Mouse (Mus musculus) adrenal gland, adult 18-20 months (tissue): ENCODE measurements at regions not wholly inside any gene's neighbourhood (a gene's known extent, or its start where the extent isn't known, plus 50 kb on each side); places are given as distances from the start of the nearest gene placed in this dataset.

Experiments
- DNase-seq, 2 experiments: peaks; one replicate each; pipeline ENCODE4 v3.0.0; 2021 to 2022; ENCODE audit warnings: low spot score in 2 of 2

DNA sequence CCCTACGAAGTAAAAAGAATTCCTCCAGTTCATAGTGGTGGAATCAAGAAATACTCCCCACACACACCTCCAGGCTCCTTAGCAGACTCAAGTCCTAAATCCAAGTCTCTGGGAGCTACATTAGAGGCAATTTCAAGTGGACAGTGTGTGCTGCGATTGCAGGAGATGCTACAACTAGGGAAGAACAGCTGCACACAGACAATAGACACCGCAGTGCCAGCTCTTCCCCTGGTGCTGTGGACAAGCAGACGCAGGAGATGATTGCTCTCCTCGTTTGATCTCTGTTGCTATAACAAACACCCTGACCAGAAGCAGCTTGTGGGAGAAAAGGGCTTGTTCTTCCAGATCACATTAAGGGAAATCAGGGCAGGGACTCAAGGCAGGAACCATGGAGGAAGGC, 517.1 kb upstream of the Adam5 start:
- DNase-seq: no peak

GRCm38 (mm10) chr8:25340729-25341128, 516.6 kb upstream of the Adam5 start:
- DNase-seq: no peak

DNA sequence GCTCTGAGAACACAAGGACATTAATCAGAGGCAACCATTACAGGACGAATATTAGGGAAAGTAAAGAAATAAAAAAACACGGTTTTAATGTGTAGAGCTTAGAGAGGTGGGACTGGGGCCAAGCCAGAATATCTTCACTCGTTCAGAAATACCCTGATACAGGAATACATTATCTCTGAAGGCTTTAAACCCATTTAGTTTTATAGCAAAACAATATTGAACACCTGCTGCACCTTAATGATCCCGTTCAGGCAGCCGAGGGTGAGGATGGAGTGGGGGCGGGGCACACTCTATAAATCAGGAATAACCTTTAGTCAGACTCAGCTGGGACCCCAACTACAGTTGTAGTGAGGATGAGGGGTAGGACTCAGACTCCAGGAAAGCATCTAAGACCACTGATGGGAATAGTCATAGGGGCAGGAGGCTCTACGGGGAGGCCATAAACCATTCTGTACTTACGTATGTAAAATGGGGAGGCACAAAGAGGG, 508.0 kb upstream of the Adam5 start:
- DNase-seq: no peak

- no peak for DNase-seq
Observed at GRCm38 (mm10) chr8:25331161-25331776, 507.1 kb upstream of the Adam5 start.

DNA sequence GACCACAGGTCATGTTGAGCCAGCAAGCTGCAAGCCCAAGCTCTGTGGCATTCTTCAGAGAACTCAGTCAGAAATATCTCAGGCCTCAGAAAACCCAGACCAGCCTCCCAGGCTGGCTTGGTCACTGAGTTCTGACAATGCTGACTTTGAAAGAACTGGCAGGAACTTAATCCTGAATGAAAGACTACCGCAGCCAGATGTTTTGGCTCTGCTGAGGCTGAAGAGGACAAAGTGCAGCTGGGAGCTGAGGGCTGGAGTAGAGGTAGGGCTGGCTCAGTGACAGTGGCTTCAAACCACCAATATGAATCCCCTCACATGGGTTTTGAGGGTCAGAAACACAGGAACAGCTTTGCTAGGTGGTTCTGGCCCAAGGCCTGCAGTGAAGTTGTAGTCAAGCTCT, 505.6 kb upstream of the Adam5 start:
- DNase-seq: no peak

DNA sequence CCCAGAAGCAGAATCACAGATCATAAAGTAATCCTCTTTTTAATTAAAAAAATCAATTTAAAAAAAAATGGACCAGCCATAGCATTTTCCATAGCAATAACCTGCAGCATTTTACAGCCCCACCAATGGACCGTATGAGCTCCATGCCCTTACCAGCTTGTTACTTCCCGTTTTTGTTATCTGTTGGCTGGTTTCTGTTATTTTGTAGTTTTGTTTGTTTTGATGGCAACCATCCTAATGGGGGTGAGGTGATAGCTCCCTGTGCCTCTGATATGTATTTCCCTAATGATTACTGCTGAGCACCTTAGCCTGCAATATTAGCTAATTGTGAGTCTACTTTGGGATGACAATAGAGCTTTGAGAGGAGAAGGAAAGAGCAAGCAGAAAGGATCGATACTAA, 504.1 kb upstream of the Adam5 start:
- DNase-seq: no peak

GRCm38 (mm10) chr8:25326930-25327329, 502.8 kb upstream of the Adam5 start:
- no peak for DNase-seq

GRCm38 (mm10) chr8:25326257-25326656, 502.1 kb upstream of the Adam5 start:
- DNase-seq: no peak

DNA sequence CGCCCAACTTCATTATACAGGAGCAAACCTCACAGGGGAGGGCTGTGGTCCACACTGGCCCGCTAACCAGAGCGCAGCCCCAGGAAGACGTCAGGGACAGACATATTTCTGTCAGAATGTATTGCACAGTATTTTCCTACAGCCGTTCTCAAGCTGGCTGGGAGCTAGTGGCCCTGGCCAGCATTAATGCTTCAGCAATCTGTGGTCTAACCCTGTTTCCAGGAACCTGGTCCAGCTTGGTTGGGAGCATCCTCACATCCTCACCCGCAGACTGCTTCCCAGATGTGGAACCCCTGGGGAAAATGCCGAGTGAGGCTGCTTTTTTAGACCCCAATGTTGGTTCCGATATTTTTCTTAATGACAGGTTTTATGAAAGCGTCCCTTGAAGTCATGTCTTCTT, 500.6 kb upstream of the Adam5 start:
- DNase-seq: no peak

DNA sequence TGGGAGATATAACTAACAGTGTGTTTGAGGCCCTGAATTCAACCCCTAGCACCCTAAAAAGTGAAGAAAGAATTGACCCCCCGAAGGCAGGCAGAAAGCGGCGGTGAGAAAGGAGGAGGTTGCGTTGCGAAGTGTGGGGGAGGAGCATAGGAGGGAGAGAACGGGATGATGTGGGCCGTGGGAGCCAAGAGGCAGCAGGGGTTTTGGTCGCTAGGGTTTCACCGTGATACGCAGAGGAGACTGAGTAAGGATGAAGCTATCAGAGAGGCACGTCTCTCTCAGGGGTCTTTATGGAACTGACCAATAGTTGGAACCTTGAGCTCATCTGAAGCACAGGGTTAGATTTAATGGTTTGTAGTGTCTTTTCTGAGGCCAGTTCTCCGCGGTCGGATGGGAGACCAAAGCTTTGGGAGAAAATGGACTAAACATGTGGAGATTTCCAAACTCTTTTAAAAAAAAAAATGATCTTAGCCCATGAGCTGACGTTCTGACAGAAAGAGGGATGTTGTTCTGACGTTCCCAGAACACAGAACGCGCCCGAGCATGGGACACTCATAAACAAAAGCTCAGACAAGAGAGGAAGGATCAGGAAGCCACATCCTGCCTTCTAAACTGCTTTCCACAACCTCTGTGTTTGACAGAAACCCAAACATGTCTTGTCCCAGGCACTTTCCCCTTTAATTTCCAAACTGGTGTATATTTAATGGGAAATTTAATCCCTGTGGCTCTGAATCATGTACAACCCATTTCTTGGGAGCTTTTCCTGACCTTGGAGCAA, 499.7 kb upstream of the Adam5 start:
- no peak for DNase-seq

DNA sequence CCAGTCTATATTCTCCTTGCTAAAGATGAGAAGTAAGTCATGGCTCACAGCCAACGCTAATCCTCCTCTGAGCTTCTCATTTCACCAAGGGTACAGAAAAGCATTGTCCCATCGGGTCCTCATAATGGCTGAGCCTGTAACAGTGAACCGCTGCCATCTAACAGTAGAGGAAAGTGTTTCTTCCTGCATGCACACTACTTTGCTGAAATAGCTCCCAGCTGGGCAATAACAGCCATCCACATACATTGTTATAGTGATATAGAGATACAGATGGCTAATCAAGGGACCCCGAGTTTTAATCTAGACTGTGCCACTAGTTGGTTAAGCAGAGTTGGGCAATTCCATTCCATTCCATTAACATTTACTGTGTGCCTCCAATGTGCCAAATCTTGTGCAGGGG, 492.2 kb upstream of the Adam5 start:
- DNase-seq: no peak

DNA sequence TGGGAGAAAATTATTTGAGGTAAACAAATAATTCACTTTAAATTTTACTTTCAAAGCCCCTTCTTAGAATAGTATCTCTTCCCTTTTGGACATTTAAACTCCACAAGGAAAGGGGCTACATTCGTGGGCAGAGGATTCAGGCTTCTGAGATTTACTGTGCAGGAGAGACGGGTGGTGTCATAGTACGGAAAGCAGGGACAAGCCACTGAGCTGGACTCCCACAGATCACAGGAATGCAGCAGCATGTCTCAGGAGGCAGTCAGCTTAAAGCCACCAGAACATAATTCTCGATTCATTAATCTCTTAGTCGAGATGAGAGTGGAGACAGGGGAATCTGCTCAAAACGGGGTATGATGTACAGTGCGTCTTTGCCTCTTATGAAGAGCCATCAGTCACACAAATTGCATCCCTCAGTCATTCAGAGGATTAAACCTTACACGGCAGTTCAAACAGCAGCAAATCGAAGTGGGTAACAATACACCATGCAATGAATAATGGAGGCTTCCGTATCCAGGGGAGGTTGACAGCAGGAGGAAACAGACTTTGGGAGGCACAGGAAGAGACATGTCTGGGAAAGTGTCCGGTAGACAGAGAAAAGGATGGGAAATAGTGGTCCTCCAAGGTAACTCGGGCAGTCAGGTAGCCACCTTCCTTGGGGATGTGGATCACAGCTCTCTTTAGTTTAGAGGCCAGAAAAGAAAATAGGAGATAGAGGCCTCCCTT, 487.8 kb upstream of the Adam5 start:
- no peak for DNase-seq

- no peak for DNase-seq
Observed at GRCm38 (mm10) chr8:25307956-25308355, 483.8 kb upstream of the Adam5 start.

GRCm38 (mm10) chr8:25307511-25307910, 483.3 kb upstream of the Adam5 start:
- no peak for DNase-seq

- DNase-seq: peak in 1 of 2 experiments; percentile 24
Observed at GRCm38 (mm10) chr8:25306769-25307491, 482.8 kb upstream of the Adam5 start.
